Mouse (Mus musculus) kidney, postnatal 36 days (tissue): ENCODE measurements at regions not wholly inside any gene's neighbourhood (a gene's known extent, or its start where the extent isn't known, plus 50 kb on each side); places are given as distances from the start of the nearest gene placed in this dataset.
"Not testable (repeated sequence)": the region's sequence is repeated elsewhere in the genome, so short reads cannot be mapped to it uniquely, and the experiment has no call there.

ENCODE experiments used
- DNase-seq, 2 experiments: peaks; one replicate each; pipeline ENCODE4 v3.0.0; 2021 to 2022; ENCODE audit warnings: mixed read lengths in 2 of 2

DNA sequence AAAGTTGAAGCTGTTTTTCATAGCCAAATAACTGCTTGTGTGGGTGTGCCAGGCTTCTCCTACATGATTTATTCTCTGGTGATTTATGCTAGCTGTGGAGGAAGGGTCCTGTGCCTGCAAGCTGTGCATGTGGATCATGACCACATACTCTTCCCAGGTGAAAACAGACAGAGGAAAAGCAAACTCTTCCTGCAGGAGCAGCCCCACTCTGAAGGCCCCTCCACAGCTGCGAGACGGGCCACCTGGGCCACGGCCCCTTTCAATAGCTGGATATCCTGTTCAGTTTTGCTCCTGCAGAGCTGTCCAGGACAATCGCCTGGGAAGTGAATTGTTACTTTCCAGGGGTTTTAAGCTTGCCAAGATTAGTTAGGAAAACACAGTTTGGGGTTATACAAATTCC, 722.3 kb upstream of the Marcks start:
- DNase-seq, result peak; percentile 60 to 62

DNA sequence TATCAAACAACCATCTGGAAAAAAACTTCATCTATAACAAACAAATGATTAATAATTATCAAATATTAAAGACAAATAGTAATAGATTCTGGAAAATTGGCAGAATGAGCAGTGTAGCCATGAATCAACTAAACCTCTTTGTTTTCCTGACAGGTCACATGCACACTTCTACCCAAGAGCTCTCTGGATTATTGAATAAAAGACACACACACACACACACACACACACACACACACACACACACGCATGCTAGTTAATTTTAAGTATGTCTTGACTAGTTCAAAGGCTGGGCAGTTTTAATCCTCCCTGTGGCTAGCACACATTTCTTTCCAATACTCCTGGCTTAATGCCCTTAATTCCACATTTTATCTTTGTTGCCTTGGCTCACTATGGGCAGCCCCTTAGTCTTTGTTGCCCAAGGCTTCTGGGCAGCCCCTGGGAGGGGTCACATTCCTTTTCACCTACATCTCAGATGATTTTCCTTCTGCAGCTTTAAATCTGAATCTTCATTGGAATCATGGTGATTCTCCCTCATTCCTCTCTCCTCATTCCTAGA, 710.6 kb upstream of the Marcks start:
- DNase-seq, result no peak

GRCm38 (mm10) chr10:37842820-37843219, 704.1 kb upstream of the Marcks start:
- DNase-seq, result no peak

DNA sequence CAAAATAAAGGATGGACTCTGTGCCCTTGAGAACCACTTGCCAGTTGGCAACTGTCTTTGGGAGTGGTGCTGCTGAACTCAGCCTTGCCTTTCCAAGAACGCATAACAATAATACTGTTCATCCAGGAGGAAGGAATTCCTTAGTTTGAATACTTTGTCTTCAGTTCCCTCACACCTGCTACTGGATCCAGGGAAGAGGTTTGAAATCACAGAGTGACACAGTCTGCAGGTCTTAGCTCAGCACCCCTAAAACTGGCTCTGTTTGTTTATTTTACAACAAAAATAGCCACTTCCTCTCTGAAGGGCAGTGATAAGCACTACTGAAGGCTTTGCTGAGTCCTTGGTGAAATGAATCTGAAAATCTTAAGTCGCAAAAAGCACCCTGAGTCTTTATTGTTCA, 703.1 kb upstream of the Marcks start:
- peak; percentile 18 to 24 for DNase-seq

DNA sequence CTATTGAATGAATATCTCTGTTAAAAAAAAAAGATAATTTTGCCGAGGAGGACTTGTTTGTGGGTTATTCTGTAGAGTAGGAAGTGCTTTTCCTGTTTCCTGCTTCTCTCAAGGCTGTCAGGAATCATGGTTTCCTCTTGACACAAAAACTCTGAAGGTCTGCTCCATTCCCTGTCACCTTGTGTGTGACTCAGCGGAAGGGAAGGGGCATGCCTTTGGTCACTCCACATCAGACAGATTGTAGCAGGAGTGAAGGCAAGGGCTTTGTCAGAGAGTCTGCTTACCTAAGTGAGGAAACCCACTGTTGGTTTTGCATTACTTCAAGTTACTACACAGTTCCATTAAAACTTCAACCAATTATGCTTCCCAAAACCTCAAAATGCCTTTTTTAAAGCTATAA, 699.0 kb upstream of the Marcks start:
- DNase-seq, result peak; percentile 28 to 43

DNA sequence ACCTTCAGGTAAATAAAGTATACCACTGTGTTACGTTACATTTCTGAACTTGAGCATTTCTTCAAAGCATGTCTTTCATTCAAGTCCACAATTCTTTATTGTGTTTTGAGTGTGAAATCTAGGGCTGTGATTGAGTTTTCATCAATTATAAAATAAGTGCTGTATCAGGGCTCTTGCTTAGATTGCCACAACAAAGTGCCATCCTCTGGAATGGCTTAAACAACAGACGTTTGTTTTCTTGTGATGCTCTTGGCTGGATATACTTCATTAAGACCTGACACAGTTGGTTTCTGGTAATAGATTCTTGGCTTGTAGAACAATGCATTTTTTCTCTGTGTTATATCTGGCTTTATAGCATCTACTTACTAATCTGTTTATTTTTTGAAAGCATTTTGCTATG, 674.3 kb upstream of the Marcks start:
- no peak for DNase-seq

DNA sequence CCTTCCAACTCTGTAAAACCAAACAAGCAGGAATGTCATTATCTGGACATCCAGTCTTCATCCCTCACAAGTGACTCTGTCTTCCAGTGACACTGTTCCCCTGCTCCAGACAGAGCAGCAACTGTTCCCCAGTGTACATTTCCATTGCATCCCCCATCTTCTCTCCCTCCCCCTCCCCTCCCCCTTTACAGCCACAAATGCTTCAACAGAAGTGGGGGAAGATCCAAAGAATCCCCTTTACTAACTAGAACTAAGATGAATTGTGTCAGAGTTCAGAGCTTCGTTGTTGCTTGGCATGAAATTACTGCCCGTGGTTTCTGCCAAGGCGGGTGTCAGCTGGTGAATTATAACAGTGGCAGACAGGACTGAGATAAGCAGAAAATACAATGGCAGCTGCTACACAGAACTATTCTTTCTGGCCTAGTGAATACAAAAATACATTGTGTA, 673.7 kb upstream of the Marcks start:
- peak; percentile 9 to 48 for DNase-seq

DNA sequence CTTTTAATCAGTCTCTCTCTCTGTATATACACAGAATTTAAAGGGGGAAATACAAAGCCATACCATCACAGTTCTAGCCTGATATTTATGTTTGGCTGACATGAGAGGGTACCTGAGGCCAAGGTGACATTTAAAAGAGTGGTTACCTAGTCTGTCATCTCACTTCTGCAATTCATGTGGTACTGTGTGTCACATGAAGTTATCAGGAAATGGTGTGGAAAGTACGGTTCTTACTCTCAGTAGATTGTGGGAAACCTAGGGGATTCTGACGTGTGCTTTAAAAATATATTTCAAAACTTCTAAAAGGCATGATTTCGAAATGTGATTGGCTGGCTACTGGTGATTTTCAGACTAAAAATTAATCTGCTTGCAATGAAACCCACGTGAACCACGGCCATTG, 673.1 kb upstream of the Marcks start:
- no peak for DNase-seq

DNA sequence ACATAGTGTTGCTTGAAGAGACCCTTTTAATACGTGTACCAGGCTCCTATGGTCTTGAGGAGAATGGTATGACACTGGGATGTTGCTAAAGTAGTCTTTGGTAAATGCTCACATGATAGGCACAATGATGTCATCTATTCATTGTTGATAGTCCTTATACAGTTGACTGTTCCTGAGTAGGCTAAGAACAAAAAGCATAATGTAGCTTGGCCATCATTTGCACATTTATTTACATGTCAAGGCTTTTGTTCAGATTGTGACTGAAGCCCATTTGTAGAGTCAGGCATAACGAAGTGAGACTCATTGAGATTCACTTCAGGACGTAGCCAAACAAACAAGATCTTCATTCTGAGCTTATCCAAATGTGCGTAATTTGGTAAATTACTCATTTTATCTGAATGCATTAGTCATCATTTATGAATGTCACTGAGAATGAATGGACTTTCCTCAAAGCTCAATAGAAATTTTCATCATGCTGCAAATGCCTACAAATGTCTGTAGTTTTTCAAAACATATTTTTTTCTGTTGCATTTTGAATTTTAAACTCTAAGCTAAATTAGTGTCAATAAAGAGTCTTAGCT, 664.6 kb upstream of the Marcks start:
- DNase-seq, result no peak

GRCm38 (mm10) chr10:37799397-37799796, 660.7 kb upstream of the Marcks start:
- no peak for DNase-seq

DNA sequence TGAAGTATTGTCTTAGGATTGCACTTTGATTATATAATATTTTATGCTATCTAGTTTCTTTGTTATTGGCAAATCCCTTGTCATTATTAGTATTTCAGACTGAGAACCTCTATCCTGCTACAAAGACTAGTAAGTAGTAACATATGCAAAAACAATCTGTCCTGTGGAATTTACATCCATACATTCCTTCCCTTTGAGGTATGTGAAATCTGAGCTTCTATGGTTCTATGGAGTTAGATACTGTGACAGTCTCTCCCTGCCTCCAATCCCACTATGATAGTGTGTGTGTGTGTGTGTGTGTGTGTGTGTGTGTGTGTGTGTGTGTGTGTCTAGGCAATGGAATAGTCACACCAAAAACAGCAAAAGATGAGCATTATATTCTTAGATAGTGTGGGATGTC, 659.6 kb upstream of the Marcks start:
- no peak for DNase-seq

- no peak for DNase-seq
These were observed 659.0 kb upstream of the Marcks start for GRCm38 (mm10) chr10:37797701-37798100.

DNA sequence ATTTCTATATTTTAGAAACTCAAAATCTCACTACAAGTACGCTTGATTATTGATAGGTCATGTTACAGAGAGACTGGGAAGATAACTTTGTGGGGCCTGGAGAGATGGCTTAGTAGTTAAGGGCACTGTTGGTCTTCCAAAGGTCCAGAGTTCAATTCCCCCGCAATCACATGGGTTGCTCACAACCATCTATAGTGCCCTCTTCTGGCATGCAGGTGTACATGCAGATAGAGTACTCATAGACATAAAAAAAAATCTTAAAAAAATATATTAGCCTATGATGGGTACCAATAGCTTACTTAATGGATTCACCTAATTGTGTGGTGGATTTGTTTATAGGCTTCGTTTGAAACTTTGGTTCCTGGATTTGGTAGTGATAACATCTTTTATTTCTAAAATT, 654.2 kb upstream of the Marcks start:
- DNase-seq, result no peak

DNA sequence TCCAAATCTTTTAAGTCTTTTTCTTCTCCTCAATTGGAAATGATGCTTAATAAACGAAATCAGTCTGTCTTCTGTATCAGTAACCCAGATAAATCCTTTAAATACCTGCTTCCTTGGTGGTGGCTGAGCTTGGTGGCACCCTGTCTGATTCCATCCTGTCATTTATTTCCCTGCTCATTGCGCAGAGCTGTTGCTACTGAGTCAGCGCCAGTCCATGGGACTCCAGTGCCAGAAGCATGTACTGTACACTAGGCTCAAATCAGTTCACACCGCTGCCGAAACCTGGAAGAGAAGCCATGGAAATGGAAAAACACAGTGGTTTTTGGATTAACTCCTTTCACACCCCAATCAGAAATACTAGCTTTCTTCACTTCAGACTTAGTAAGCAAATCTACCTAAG, 649.3 kb upstream of the Marcks start:
- DNase-seq, result no peak

- peak in 1 of 2 experiments; percentile 2 for DNase-seq
These were observed 640.9 kb upstream of the Marcks start for GRCm38 (mm10) chr10:37779383-37780302.

DNA sequence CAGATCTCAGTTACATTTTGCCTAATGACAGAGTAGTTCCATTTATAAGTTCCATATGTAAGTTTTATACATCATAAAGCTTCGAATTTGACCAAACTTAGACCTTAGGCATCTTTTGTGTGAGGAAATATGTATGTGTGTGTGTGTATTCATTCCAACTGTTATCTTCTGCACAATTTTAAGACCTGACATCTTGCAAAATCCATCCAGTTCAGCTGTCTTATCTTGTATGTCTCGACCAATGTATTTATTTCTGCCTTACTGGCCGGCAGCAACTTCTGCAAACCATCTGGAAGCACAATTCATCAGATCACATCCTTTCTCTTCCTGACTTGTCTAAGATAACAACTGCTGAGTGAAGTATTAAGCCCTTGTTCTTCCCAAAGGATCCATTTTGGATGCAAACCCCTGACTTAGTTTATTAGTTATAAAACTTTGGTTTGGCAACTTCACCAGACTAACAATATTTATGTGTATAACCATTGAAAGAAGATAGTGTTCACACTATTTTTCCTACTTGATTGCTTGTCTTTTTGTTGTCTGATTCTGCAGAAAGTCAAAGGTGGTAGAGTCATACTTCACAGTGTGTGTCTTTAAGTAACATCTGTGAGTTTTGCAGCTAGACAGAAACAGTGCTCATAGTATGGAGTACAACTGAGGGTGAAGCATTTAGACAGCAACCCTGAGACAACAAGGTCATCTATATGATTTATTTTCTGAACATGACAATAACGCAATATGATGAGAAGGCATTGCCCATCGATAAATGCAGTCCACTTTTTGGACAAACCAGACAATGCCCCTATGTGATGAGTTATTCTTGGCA, 622.0 kb upstream of the Marcks start:
- no peak for DNase-seq

GRCm38 (mm10) chr10:37741581-37741980, 602.9 kb upstream of the Marcks start:
- DNase-seq, result no peak

DNA sequence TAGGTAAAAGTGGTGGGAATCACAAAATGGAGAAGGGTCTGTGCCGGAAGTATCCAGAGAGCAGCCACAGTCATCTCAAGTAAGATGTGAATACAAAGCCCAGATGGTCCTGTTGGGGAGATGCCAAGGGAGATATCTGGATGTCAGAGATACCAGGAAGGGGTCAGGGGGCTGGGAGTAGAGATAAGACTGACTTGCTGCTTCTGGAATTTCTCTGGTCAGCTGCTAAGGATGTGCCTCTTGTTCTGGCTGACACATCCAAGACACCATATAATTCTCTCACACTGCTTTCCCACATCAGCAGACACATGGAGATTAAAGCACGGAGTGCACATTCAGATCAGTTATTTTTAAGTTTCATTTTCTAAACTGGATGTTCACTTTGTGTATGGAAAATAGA, 600.3 kb upstream of the Marcks start:
- DNase-seq, result peak; percentile 27 to 47

- DNase-seq, result no peak
These were observed 586.9 kb upstream of the Marcks start for GRCm38 (mm10) chr10:37725609-37726008.

- DNase-seq, result not testable (repeated sequence)
These were observed 586.3 kb upstream of the Marcks start for GRCm38 (mm10) chr10:37724994-37725393.

DNA sequence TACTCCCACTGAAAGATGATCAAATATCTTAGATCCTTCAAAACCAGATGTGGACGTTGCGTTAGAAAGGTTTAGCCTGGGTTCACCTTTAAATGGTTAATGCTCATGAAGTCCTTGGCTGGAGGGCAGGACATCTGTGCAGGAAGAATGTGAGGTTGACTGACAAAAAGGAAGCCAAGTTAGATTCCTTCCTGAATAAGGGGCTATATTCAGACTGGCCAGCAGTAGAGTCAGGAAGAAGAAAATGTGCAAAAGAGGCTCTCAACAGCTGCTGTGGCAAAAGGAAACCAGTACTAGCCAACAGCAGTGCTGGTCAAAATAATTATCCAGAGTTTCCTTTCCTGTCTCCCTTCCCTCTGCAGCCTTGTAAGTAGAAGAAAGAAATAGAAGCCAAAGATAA, 582.0 kb upstream of the Marcks start:
- DNase-seq, result no peak

- DNase-seq, result no peak
These were observed 578.2 kb upstream of the Marcks start for GRCm38 (mm10) chr10:37716946-37717345.

DNA sequence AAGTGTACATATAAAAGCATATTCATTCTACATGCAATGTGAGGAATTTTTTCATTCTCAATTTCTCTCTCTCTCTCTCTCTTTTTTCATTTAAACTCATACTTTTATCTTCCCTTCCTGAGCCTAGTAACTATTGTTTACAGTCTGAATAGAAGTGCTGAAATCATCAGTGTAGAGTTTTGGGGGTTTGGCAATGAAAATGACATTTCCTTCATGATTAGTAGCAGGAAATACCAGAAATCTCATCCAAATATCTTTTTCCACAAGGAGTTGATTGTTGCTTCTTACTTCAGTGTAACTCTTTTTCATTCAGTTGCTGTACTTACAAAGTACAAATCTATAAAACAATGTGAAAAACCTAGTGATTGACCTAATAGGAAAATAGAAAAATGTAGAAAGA, 572.7 kb upstream of the Marcks start:
- DNase-seq, result no peak
